Mouse (Mus musculus): ENCODE measurements around the gene St6gal1. TPM values are rescaled to one million over a fixed set of nuclear protein-coding genes. Genes with fewer than 3 reads are reported as not detected.

The St6gal1 gene
- polyA plus RNA-seq, 1 experiment, result 13.3 TPM

GRCm38 (mm10) chr16:23279879-23280741 is 55.6 kb downstream of the St6gal1 start:
- TF ChIP-seq CTCF (IDR thresholded peaks at IDR 0.05; ENCODE audit: extremely low read depth, insufficient read depth, low read length), result no peak
- TF ChIP-seq POLR2A (IDR thresholded peaks at IDR 0.05; ENCODE audit: extremely low read depth, insufficient read depth, low read length), result no peak
- Histone ChIP-seq H3K27ac (ENCODE audit: insufficient read depth, low read length) (peak overlapping the region; percentile 79), H3K4me3 (ENCODE audit: insufficient read depth, low read length) (peak overlapping the region; percentile 8; the same call in 1 of the 2 replicates), H3K4me1 (ENCODE audit: control insufficient read depth, insufficient read depth, low read length) (peaks cover 3% of the 10 kb centered on the region; the same call in 1 of the 2 replicates)

- TF ChIP-seq CTCF (IDR thresholded peaks at IDR 0.05; ENCODE audit: extremely low read depth, insufficient read depth, low read length) (no peak), POLR2A (IDR thresholded peaks at IDR 0.05; ENCODE audit: extremely low read depth, insufficient read depth, low read length) (no peak)
- H3K4me1 ChIP-seq (ENCODE audit: control insufficient read depth, insufficient read depth, low read length), result peaks cover 3% of the 10 kb centered on the region; the same call in 1 of the 2 replicates
- no peak overlapping the region for H3K27ac ChIP-seq (ENCODE audit: insufficient read depth, low read length)
- H3K4me3 ChIP-seq (ENCODE audit: insufficient read depth, low read length), result no peak overlapping the region
Measured at GRCm38 (mm10) chr16:23280742-23281090, 56.2 kb downstream of the St6gal1 start.

- Histone ChIP-seq H3K4me1 (ENCODE audit: control insufficient read depth, insufficient read depth, low read length) (peaks cover 5% of the 10 kb centered on the region), H3K27ac (ENCODE audit: insufficient read depth, low read length) (no peak overlapping the region), H3K4me3 (ENCODE audit: insufficient read depth, low read length) (no peak overlapping the region)
- no peak for TF ChIP-seq POLR2A (IDR thresholded peaks at IDR 0.05; ENCODE audit: extremely low read depth, insufficient read depth, low read length)
Measured at GRCm38 (mm10) chr16:23282241-23282640, 57.7 kb downstream of the St6gal1 start.

GRCm38 (mm10) chr16:23282941-23283340 is 58.4 kb downstream of the St6gal1 start:
- H3K27ac ChIP-seq (ENCODE audit: insufficient read depth, low read length), result no peak overlapping the region
- H3K4me1 ChIP-seq (ENCODE audit: control insufficient read depth, insufficient read depth, low read length), result peaks cover 5% of the 10 kb centered on the region
- no peak overlapping the region for H3K4me3 ChIP-seq (ENCODE audit: insufficient read depth, low read length)
- no peak for TF ChIP-seq POLR2A (IDR thresholded peaks at IDR 0.05; ENCODE audit: extremely low read depth, insufficient read depth, low read length)
- TF ChIP-seq CTCF (IDR thresholded peaks at IDR 0.05; ENCODE audit: extremely low read depth, insufficient read depth, low read length), result no peak

GRCm38 (mm10) chr16:23283677-23284076 is 59.1 kb downstream of the St6gal1 start:
- no peak overlapping the region for H3K4me3 ChIP-seq (ENCODE audit: insufficient read depth, low read length)
- peaks cover 5% of the 10 kb centered on the region for H3K4me1 ChIP-seq (ENCODE audit: control insufficient read depth, insufficient read depth, low read length)
- no peak for TF ChIP-seq POLR2A (IDR thresholded peaks at IDR 0.05; ENCODE audit: extremely low read depth, insufficient read depth, low read length)
- TF ChIP-seq CTCF (IDR thresholded peaks at IDR 0.05; ENCODE audit: extremely low read depth, insufficient read depth, low read length), result no peak
- H3K27ac ChIP-seq (ENCODE audit: insufficient read depth, low read length), result no peak overlapping the region

GRCm38 (mm10) chr16:23284470-23285394 is 60.2 kb downstream of the St6gal1 start:
- TF ChIP-seq CTCF (IDR thresholded peaks at IDR 0.05; ENCODE audit: extremely low read depth, insufficient read depth, low read length) (no peak), POLR2A (IDR thresholded peaks at IDR 0.05; ENCODE audit: extremely low read depth, insufficient read depth, low read length) (no peak)
- H3K4me1 ChIP-seq (ENCODE audit: control insufficient read depth, insufficient read depth, low read length), result peaks cover 6% of the 10 kb centered on the region
- H3K4me3 ChIP-seq (ENCODE audit: insufficient read depth, low read length), result no peak overlapping the region
- no peak overlapping the region for H3K27ac ChIP-seq (ENCODE audit: insufficient read depth, low read length)

- H3K4me1 ChIP-seq (ENCODE audit: control insufficient read depth, insufficient read depth, low read length), result peaks cover 3% of the 10 kb centered on the region
- no peak overlapping the region for H3K4me3 ChIP-seq (ENCODE audit: insufficient read depth, low read length)
- no peak overlapping the region for H3K27ac ChIP-seq (ENCODE audit: insufficient read depth, low read length)
- no peak for TF ChIP-seq POLR2A (IDR thresholded peaks at IDR 0.05; ENCODE audit: extremely low read depth, insufficient read depth, low read length)
- TF ChIP-seq CTCF (IDR thresholded peaks at IDR 0.05; ENCODE audit: extremely low read depth, insufficient read depth, low read length), result no peak
Measured at GRCm38 (mm10) chr16:23286380-23287097, 62.0 kb downstream of the St6gal1 start.

- no peak overlapping the region for H3K4me3 ChIP-seq (ENCODE audit: insufficient read depth, low read length)
- no peak overlapping the region for H3K27ac ChIP-seq (ENCODE audit: insufficient read depth, low read length)
- peaks cover 3% of the 10 kb centered on the region for H3K4me1 ChIP-seq (ENCODE audit: control insufficient read depth, insufficient read depth, low read length)
- TF ChIP-seq POLR2A (IDR thresholded peaks at IDR 0.05; ENCODE audit: extremely low read depth, insufficient read depth, low read length) (no peak), CTCF (IDR thresholded peaks at IDR 0.05; ENCODE audit: extremely low read depth, insufficient read depth, low read length) (no peak)
Measured at GRCm38 (mm10) chr16:23287312-23288040, 62.9 kb downstream of the St6gal1 start.
